Mouse (Mus musculus) MEL (cell line): ENCODE results near the gene Itga2b.

Experiments used
- CTCF ChIP-seq, 3 experiments: IDR thresholded peaks in 2 of 3; conservative IDR thresholded peaks in 1 of 3; 2 replicates each; pipeline ENCODE4 v1.5.1; 2011 to 2012; ENCODE audit warnings: low read length in 3 of 3, low read depth in 2 of 3, mild to moderate bottlenecking in 2 of 3, improper control_type of control experiment in 1 of 3, inconsistent platforms in 1 of 3, mixed read lengths in 1 of 3, moderate library complexity in 1 of 3; ENCODE audit not compliant: control insufficient read depth in 1 of 3, insufficient read depth in 1 of 3, poor library complexity in 1 of 3, severe bottlenecking in 1 of 3
- EP300 ChIP-seq, 2 experiments: IDR thresholded peaks; 2 replicates each; pipeline ENCODE4 v1.6.1; 2011; ENCODE audit warnings: improper control_type of control experiment in 2 of 2, low read length in 2 of 2, low read depth in 1 of 2, mild to moderate bottlenecking in 1 of 2
- MAX ChIP-seq: IDR thresholded peaks from 2 replicates; pipeline ENCODE4 v1.6.1; 2011; ENCODE audit warnings: low read length, improper control_type of control experiment
- MYB ChIP-seq: IDR thresholded peaks from 2 replicates; pipeline ENCODE4 v1.6.1; 2011; ENCODE audit warnings: mild to moderate bottlenecking, low read depth, low read length, improper control_type of control experiment
- NELFE ChIP-seq: IDR thresholded peaks from 2 replicates; pipeline ENCODE4 v1.6.1; 2011; ENCODE audit warnings: low read depth, low read length, improper control_type of control experiment
- POLR2A ChIP-seq, 2 experiments: IDR thresholded peaks; 2 replicates each; pipeline ENCODE4 v1.6.1; 2011 to 2012; ENCODE audit warnings: low read length in 2 of 2, mild to moderate bottlenecking in 2 of 2, control low read depth in 1 of 2, improper control_type of control experiment in 1 of 2, low read depth in 1 of 2, moderate library complexity in 1 of 2; ENCODE audit not compliant: control insufficient read depth in 1 of 2, insufficient read depth in 1 of 2, poor library complexity in 1 of 2
- SIN3A ChIP-seq: IDR thresholded peaks from 2 replicates; pipeline ENCODE4 v1.6.1; 2012; ENCODE audit warnings: low read length, improper control_type of control experiment, inconsistent platforms
- ZKSCAN1 ChIP-seq: IDR thresholded peaks from 2 replicates; pipeline ENCODE4 v1.6.1; 2012; ENCODE audit warnings: low read depth, mild to moderate bottlenecking, inconsistent platforms, low read length, improper control_type of control experiment, moderate library complexity

DNA sequence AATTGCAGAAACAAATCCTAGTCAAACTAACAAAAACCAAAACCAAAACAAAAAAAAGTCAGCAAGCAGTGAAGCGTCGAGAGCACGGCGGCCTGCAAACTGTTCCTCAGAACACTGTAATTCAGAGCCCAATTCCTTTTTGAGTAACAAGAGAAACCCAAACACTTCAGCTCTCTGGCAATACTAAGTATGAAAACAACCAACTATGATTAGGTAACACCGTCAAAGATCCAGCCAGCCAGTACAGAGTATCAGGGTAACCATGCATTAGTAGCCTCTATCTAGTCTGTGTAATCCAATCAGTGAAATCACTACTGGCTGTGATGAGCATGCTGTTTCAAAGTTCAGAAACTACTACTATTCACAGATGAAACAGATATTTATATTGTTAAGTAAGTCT lies 25.8 kb upstream of the Itga2b start:
- TF ChIP-seq SIN3A, result no peak
- TF ChIP-seq CTCF (IDR thresholded peaks at IDR 0.05 in 2 of 3, conservative IDR thresholded peaks at IDR 0.05 in 1 of 3; ENCODE audit: control insufficient read depth in 1 of 3, insufficient read depth in 1 of 3, low read depth in 2 of 3, low read length in 3 of 3, poor library complexity in 1 of 3, severe bottlenecking in 1 of 3), result no peak
- TF ChIP-seq POLR2A (IDR thresholded peaks at IDR 0.05; ENCODE audit: control insufficient read depth in 1 of 2, insufficient read depth in 1 of 2, low read depth in 1 of 2, low read length in 2 of 2, poor library complexity in 1 of 2), result no peak
- TF ChIP-seq ZKSCAN1, result no peak
- no peak for TF ChIP-seq MYB
- TF ChIP-seq EP300 (IDR thresholded peaks at IDR 0.05; ENCODE audit: low read depth in 1 of 2, low read length in 2 of 2), result no peak
- no peak for TF ChIP-seq MAX
- no peak for TF ChIP-seq NELFE
